Mouse (Mus musculus): ENCODE measurements around the gene Dpp8. TPM values are rescaled to one million over a fixed set of nuclear protein-coding genes. Genes with fewer than 3 reads are reported as not detected.
A peak's percentile ranks its signal among the peaks of the same experiment; 100 is the strongest.

Dpp8 gene
- polyA plus RNA-seq, 1 experiment: 24.4 TPM

DNA sequence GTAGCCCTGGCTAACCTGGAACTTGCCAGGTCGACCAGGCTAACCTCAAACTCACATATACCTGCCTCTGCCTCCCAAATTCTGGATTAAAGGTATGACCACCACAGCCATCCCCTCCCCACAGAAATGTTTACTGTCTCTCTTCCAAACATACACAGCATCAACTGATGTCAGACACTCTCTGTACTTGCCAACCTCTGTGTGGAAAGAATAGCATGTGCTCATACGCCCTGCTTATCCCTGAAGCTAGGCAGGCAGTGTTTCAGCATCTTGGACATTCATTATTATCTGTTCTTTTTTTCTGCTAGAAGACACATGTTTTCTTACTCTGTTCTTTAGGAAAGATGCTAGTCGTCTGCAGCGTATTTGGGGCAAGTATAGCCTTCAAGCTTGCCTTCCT lies 14.3 kb upstream of the Dpp8 start:
- H3K4me3 ChIP-seq: no peak overlapping the region
- no peak overlapping the region for H3K4me2 ChIP-seq (ENCODE audit: low read depth)
- peaks cover 51% of the 10 kb centered on the region for H3K79me2 ChIP-seq (ENCODE audit: control insufficient read depth, insufficient read depth)
- no peaks in the 10 kb centered on the region for H3K36me3 ChIP-seq (ENCODE audit: control insufficient read depth, insufficient read depth)
- TF ChIP-seq MYOG (IDR thresholded peaks at IDR 0.05; ENCODE audit: control insufficient read depth in 1 of 3, insufficient read depth in 1 of 3, insufficient read length in 2 of 3, low read depth in 2 of 3) (no peak), TCF12 (IDR thresholded peaks at IDR 0.05; ENCODE audit: insufficient read depth, poor library complexity, severe bottlenecking) (no peak), E2F4 (IDR thresholded peaks at IDR 0.05; ENCODE audit: insufficient read depth) (no peak), REST (IDR thresholded peaks at IDR 0.05; ENCODE audit: insufficient read depth, insufficient read length) (no peak), POLR2A (IDR thresholded peaks at IDR 0.05; ENCODE audit: insufficient read length, low read depth) (no peak), CEBPB (IDR thresholded peaks at IDR 0.05; ENCODE audit: insufficient read depth, poor library complexity, severe bottlenecking) (no peak), MYOD1 (IDR thresholded peaks at IDR 0.05; ENCODE audit: control insufficient read depth in 1 of 3, insufficient read length in 2 of 3, low read depth in 2 of 3) (no peak), SRF (IDR thresholded peaks at IDR 0.05; ENCODE audit: control insufficient read depth, insufficient read length, low read depth) (no peak), MAX (IDR thresholded peaks at IDR 0.05; ENCODE audit: low read depth) (no peak), USF1 (IDR thresholded peaks at IDR 0.05; ENCODE audit: low read depth) (no peak), TCF3 (IDR thresholded peaks at IDR 0.05; ENCODE audit: insufficient read length, low read depth) (no peak), POLR2AphosphoS2 (IDR thresholded peaks at IDR 0.05; ENCODE audit: insufficient read length, low read depth) (no peak)
- no peaks in the 10 kb centered on the region for H3K27me3 ChIP-seq (ENCODE audit: control insufficient read depth, insufficient read depth, insufficient read length)
- no peak overlapping the region for H3ac ChIP-seq (ENCODE audit: control insufficient read depth, insufficient read length)

DNA sequence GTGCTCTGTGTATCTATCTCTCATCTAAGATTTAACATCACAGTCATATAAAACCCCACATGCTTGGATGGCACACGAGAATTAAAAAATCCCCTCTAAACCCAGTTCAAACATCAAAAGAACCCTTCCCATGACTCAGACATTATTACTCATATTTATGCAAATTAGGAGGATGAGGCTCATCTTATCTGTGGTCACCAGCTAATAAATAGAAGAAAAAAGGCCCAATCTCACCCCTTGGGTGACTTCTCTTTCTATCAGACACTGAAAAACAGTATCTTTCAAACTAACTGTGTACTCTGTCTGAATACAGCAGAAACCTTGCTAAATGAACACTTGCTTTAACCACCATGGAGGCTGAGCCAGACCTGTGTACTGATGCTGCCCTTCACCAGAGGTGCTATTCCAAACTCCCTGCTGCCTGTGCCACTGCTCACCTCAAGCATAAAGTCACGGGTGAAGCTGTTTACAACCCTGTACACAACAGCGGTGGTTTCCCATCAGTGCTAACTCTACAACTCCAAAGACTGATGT lies 13.6 kb upstream of the Dpp8 start:
- H3K79me2 ChIP-seq (ENCODE audit: control insufficient read depth, insufficient read depth): peaks cover 51% of the 10 kb centered on the region
- no peak overlapping the region for H3K4me2 ChIP-seq (ENCODE audit: low read depth)
- H3ac ChIP-seq (ENCODE audit: control insufficient read depth, insufficient read length): no peak overlapping the region
- no peaks in the 10 kb centered on the region for H3K27me3 ChIP-seq (ENCODE audit: control insufficient read depth, insufficient read depth, insufficient read length)
- H3K4me3 ChIP-seq: no peak overlapping the region
- TF ChIP-seq CEBPB (IDR thresholded peaks at IDR 0.05; ENCODE audit: insufficient read depth, poor library complexity, severe bottlenecking) (no peak), MYOG (IDR thresholded peaks at IDR 0.05; ENCODE audit: control insufficient read depth in 1 of 3, insufficient read depth in 1 of 3, insufficient read length in 2 of 3, low read depth in 2 of 3) (no peak), POLR2A (IDR thresholded peaks at IDR 0.05; ENCODE audit: insufficient read length, low read depth) (no peak), MAX (IDR thresholded peaks at IDR 0.05; ENCODE audit: low read depth) (no peak), TCF12 (IDR thresholded peaks at IDR 0.05; ENCODE audit: insufficient read depth, poor library complexity, severe bottlenecking) (no peak), SRF (IDR thresholded peaks at IDR 0.05; ENCODE audit: control insufficient read depth, insufficient read length, low read depth) (no peak), REST (IDR thresholded peaks at IDR 0.05; ENCODE audit: insufficient read depth, insufficient read length) (no peak), USF1 (IDR thresholded peaks at IDR 0.05; ENCODE audit: low read depth) (no peak)
- no peaks in the 10 kb centered on the region for H3K36me3 ChIP-seq (ENCODE audit: control insufficient read depth, insufficient read depth)

DNA sequence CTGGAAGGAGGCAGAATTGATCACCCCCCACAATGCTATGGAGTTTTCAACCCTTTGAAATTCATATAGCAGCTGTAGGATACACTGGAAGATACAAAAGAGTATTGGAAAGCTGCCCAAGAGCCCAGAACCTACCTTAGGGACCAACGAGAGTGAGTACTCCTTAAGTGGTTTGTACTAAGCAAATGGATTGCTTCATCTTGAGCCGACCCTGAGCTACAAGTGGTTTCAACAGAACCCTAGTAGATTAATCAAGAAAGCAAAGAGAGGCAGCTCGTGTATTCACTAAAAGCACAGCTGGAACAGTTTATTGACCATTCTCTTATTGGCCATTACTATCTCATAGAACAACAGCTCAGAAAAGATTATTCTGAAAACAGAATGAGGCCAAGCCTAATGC lies 13.1 kb upstream of the Dpp8 start:
- TF ChIP-seq TCF12 (IDR thresholded peaks at IDR 0.05; ENCODE audit: insufficient read depth, poor library complexity, severe bottlenecking) (no peak), MYOD1 (IDR thresholded peaks at IDR 0.05; ENCODE audit: control insufficient read depth in 1 of 3, insufficient read length in 2 of 3, low read depth in 2 of 3) (no peak), E2F4 (IDR thresholded peaks at IDR 0.05; ENCODE audit: insufficient read depth) (no peak), USF1 (IDR thresholded peaks at IDR 0.05; ENCODE audit: low read depth) (no peak), MAX (IDR thresholded peaks at IDR 0.05; ENCODE audit: low read depth) (no peak), SRF (IDR thresholded peaks at IDR 0.05; ENCODE audit: control insufficient read depth, insufficient read length, low read depth) (no peak), REST (IDR thresholded peaks at IDR 0.05; ENCODE audit: insufficient read depth, insufficient read length) (no peak), POLR2AphosphoS2 (IDR thresholded peaks at IDR 0.05; ENCODE audit: insufficient read length, low read depth) (no peak), MYOG (IDR thresholded peaks at IDR 0.05; ENCODE audit: control insufficient read depth in 1 of 3, insufficient read depth in 1 of 3, insufficient read length in 2 of 3, low read depth in 2 of 3) (no peak), TCF3 (IDR thresholded peaks at IDR 0.05; ENCODE audit: insufficient read length, low read depth) (no peak), POLR2A (IDR thresholded peaks at IDR 0.05; ENCODE audit: insufficient read length, low read depth) (no peak), CEBPB (IDR thresholded peaks at IDR 0.05; ENCODE audit: insufficient read depth, poor library complexity, severe bottlenecking) (no peak)
- peaks cover 49% of the 10 kb centered on the region for H3K79me2 ChIP-seq (ENCODE audit: control insufficient read depth, insufficient read depth)
- no peaks in the 10 kb centered on the region for H3K27me3 ChIP-seq (ENCODE audit: control insufficient read depth, insufficient read depth, insufficient read length)
- H3ac ChIP-seq (ENCODE audit: control insufficient read depth, insufficient read length): no peak overlapping the region
- H3K4me3 ChIP-seq: no peak overlapping the region
- no peak overlapping the region for H3K4me2 ChIP-seq (ENCODE audit: low read depth)
- H3K36me3 ChIP-seq (ENCODE audit: control insufficient read depth, insufficient read depth): no peaks in the 10 kb centered on the region

DNA sequence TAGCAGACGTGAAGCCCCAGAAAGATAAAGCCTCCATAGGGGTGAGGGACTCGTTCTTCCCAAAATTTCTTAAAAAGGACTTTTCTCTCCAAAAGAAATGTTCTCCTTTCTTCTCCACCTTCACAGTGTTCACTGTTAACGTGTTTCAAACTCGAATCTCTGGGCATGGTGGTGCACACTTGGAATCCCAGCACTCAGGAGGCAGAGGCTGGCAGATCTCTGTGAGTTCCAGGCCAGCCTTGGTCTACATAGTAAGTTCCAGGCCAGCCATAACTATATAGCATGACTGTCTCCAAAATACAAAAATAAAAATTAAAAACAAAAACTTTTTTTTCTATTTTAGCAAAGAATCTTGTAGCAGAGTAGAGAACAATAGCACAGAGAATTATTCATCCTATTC lies 12.1 kb upstream of the Dpp8 start:
- Histone ChIP-seq H3K36me3 (ENCODE audit: control insufficient read depth, insufficient read depth) (no peaks in the 10 kb centered on the region), H3K4me2 (ENCODE audit: low read depth) (peak overlapping the region; percentile 95), H3K4me3 (peak overlapping the region; percentile 61), H3K27me3 (ENCODE audit: control insufficient read depth, insufficient read depth, insufficient read length) (no peaks in the 10 kb centered on the region), H3ac (ENCODE audit: control insufficient read depth, insufficient read length) (no peak overlapping the region), H3K79me2 (ENCODE audit: control insufficient read depth, insufficient read depth) (peaks cover 45% of the 10 kb centered on the region)
- TF ChIP-seq POLR2AphosphoS2 (IDR thresholded peaks at IDR 0.05; ENCODE audit: insufficient read length, low read depth): no peak
- no peak for TF ChIP-seq USF1 (IDR thresholded peaks at IDR 0.05; ENCODE audit: low read depth)
- no peak for TF ChIP-seq REST (IDR thresholded peaks at IDR 0.05; ENCODE audit: insufficient read depth, insufficient read length)
- no peak for TF ChIP-seq TCF12 (IDR thresholded peaks at IDR 0.05; ENCODE audit: insufficient read depth, poor library complexity, severe bottlenecking)
- no peak for TF ChIP-seq TCF3 (IDR thresholded peaks at IDR 0.05; ENCODE audit: insufficient read length, low read depth)
- TF ChIP-seq MAX (IDR thresholded peaks at IDR 0.05; ENCODE audit: low read depth): no peak
- TF ChIP-seq MYOD1 (IDR thresholded peaks at IDR 0.05; ENCODE audit: control insufficient read depth in 1 of 3, insufficient read length in 2 of 3, low read depth in 2 of 3): no peak
- TF ChIP-seq POLR2A (IDR thresholded peaks at IDR 0.05; ENCODE audit: insufficient read length, low read depth): no peak
- TF ChIP-seq MYOG (IDR thresholded peaks at IDR 0.05; ENCODE audit: control insufficient read depth in 1 of 3, insufficient read depth in 1 of 3, insufficient read length in 2 of 3, low read depth in 2 of 3): no peak
- TF ChIP-seq E2F4 (IDR thresholded peaks at IDR 0.05; ENCODE audit: insufficient read depth): no peak
- TF ChIP-seq CEBPB (IDR thresholded peaks at IDR 0.05; ENCODE audit: insufficient read depth, poor library complexity, severe bottlenecking): no peak
- TF ChIP-seq SRF (IDR thresholded peaks at IDR 0.05; ENCODE audit: control insufficient read depth, insufficient read length, low read depth): no peak
